Mouse (Mus musculus): ENCODE results near the gene P4ha3. TPM values are rescaled to one million over a fixed set of nuclear protein-coding genes. Genes with fewer than 3 reads are reported as not detected.

P4ha3 gene
- total RNA-seq, 2 experiments from 2014 or later, result 5.1 to 6.0 TPM

Other genes starting within 250 kb of the P4ha3 start
- 10 to 100 TPM; 45.8 to 48.8 TPM for gene Pold3, start 164.0 kb upstream of the P4ha3 start, total RNA-seq (2021)
- 1 to 10 TPM; 6.4 to 7.5 TPM for gene Lipt2, start 126.2 kb upstream of the P4ha3 start, total RNA-seq (2021)
- gene Kcne3, start 109.0 kb upstream of the P4ha3 start, total RNA-seq (2021), result 1 to 10 TPM in 1 of 2 experiments, under 1 TPM in 1; 0.79 to 2.2 TPM
- 10 to 100 TPM in 1 of 2 experiments, 1 to 10 TPM in 1; 7.9 to 11.5 TPM for gene Pgm2l1, start 58.1 kb upstream of the P4ha3 start, total RNA-seq (2021)
- 10 to 100 TPM; 22.1 to 26.2 TPM for gene C2cd3, start 86.7 kb downstream of the P4ha3 start, total RNA-seq (2021)
- 10 to 100 TPM; 46.5 to 48.8 TPM for gene Ppme1, start 86.8 kb downstream of the P4ha3 start, total RNA-seq (2021)
- 1 to 10 TPM; 2.7 to 3.6 TPM for gene Ucp3, start 187.5 kb downstream of the P4ha3 start, total RNA-seq (2021)
- gene Ucp2, start 207.8 kb downstream of the P4ha3 start, total RNA-seq (2021), result 100 to 1,000 TPM; 344 to 355 TPM
- under 1 TPM in 1 of 2 experiments, not detected in 1; 0.23 TPM for gene Dnajb13, start 229.4 kb downstream of the P4ha3 start, total RNA-seq (2021)